Mouse (Mus musculus): ENCODE data around the gene Ankrd52. TPM values are rescaled to one million over a fixed set of nuclear protein-coding genes. Genes with fewer than 3 reads are reported as not detected.

Gene Ankrd52
- total RNA-seq, 1 experiment from 2014 or later: 8.9 TPM

DNA sequence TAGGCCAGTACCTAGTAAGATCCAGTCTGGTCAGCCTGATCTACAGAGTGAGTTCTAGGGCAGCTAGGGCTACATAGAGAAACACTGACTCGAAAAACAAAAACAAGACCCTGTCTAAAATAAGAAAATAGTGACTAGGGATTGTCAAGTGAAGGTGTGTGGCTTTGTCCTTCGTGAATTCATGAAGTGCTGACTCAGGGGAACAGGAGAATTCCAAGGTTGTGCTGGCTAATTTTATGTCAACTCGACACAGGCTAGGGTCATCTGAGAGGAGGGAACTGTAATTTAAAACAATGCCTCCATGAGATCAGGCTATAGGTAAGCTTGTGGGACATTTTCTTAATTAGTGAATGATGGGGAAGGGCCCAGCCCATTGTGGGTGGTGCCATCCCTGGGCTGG, 77.6 kb downstream of the Ankrd52 start:
- no peak for ATAC-seq (replicated peaks in 1 of 2; ENCODE audit: insufficient read depth in 1 of 2, low FRiP score in 2 of 2, low TSS enrichment in 1 of 2, low read depth in 1 of 2, poor library complexity in 2 of 2, severe bottlenecking in 2 of 2)

DNA sequence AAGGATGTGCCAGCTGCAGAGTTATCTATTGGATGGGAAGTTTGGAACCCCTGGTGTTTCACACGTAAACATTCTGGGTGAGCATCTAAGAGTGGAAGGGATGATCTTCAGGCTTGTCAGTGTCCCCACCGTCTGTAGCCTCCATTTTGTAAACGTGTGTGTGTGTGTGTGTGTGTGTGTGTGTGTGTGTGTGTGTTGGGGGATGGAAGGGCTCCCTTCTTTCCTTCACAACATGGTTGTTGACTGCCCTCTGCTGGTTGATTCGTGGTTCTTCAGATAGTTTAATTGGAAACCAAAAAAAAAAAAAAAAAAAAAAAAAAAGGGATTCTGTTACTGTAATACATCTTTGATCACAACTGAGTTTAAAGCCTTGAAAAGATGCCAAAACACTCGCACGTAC, 78.4 kb downstream of the Ankrd52 start:
- ATAC-seq (replicated peaks in 1 of 2; ENCODE audit: insufficient read depth in 1 of 2, low FRiP score in 2 of 2, low TSS enrichment in 1 of 2, low read depth in 1 of 2, poor library complexity in 2 of 2, severe bottlenecking in 2 of 2): peak; percentile 29 to 37; a peak in 1 of 4 replicates

- ATAC-seq (replicated peaks in 1 of 2; ENCODE audit: insufficient read depth in 1 of 2, low FRiP score in 2 of 2, low TSS enrichment in 1 of 2, low read depth in 1 of 2, poor library complexity in 2 of 2, severe bottlenecking in 2 of 2): no peak
Observed at GRCm38 (mm10) chr10:128457676-128458075, 80.8 kb downstream of the Ankrd52 start.

Other genes with a start within 250 kb of the Ankrd52 start
- 6.9 and 9.3 TPM in 2 replicates for gene Rbms2, start 196.8 kb upstream of the Ankrd52 start, total RNA-seq (2017)
- 0.38 and 0.79 TPM in 2 replicates for gene Gls2, start 182.7 kb upstream of the Ankrd52 start, total RNA-seq (2017)
- gene Spryd4, start 165.3 kb upstream of the Ankrd52 start, total RNA-seq (2017): 10.3 and 11.9 TPM in 2 replicates
- 0.69 TPM in 1 of 2 replicates, not detected in the other for gene Mip, start 151.3 kb upstream of the Ankrd52 start, total RNA-seq (2017)
- gene Timeless, start 145.1 kb upstream of the Ankrd52 start, total RNA-seq (2017): 52.8 and 60.3 TPM in 2 replicates
- 0.19 TPM in 1 of 2 replicates, not detected in the other for gene Apon, start 123.0 kb upstream of the Ankrd52 start, total RNA-seq (2017)
- not detected in 2 replicates for gene Apof, start 108.4 kb upstream of the Ankrd52 start, total RNA-seq (2017)
- 12.3 and 18.1 TPM in 2 replicates for gene Stat2, start 106.6 kb upstream of the Ankrd52 start, total RNA-seq (2017)
- 1.1 TPM in 1 of 2 replicates, not detected in the other for gene Il23a, start 78.4 kb upstream of the Ankrd52 start, total RNA-seq (2017)
- 12.7 and 16.9 TPM in 2 replicates for gene Pan2, start 73.8 kb upstream of the Ankrd52 start, total RNA-seq (2017)
- 106 and 135 TPM in 2 replicates for gene Cnpy2, start 54.7 kb upstream of the Ankrd52 start, total RNA-seq (2017)
- gene Cs, start 39.4 kb upstream of the Ankrd52 start, total RNA-seq (2017): 69.8 and 79.5 TPM in 2 replicates
- gene Coq10a, start 8.1 kb upstream of the Ankrd52 start, total RNA-seq (2017): 8.1 and 8.7 TPM in 2 replicates
- gene Slc39a5, start 24.1 kb downstream of the Ankrd52 start, total RNA-seq (2017): not detected in 2 replicates
- 57.0 and 106 TPM in 2 replicates for gene Nabp2, start 34.4 kb downstream of the Ankrd52 start, total RNA-seq (2017)
- 18.4 and 20.7 TPM in 2 replicates for gene Rnf41, start 34.5 kb downstream of the Ankrd52 start, total RNA-seq (2017)
- gene Smarcc2, start 82.1 kb downstream of the Ankrd52 start, total RNA-seq (2017): 83.2 and 92.7 TPM in 2 replicates
- gene Myl6, start 117.0 kb downstream of the Ankrd52 start, total RNA-seq (2017): 988 and 1,295 TPM in 2 replicates
- 1.3 and 3.9 TPM in 2 replicates for gene Myl6b, start 121.6 kb downstream of the Ankrd52 start, total RNA-seq (2017)
- gene Esyt1, start 148.8 kb downstream of the Ankrd52 start, total RNA-seq (2017): 70.7 and 75.9 TPM in 2 replicates
- 13.9 and 16.3 TPM in 2 replicates for gene Zc3h10, start 170.7 kb downstream of the Ankrd52 start, total RNA-seq (2017)
- gene Rpl41, start 172.2 kb downstream of the Ankrd52 start, total RNA-seq (2017): 2,366 and 3,073 TPM in 2 replicates
- 225 and 337 TPM in 2 replicates for gene Pa2g4, start 188.9 kb downstream of the Ankrd52 start, total RNA-seq (2017)
- 0.99 and 1.8 TPM in 2 replicates for gene Erbb3, start 212.5 kb downstream of the Ankrd52 start, total RNA-seq (2017)
- 1,013 and 1,172 TPM in 2 replicates for gene Rps26, start 249.6 kb downstream of the Ankrd52 start, total RNA-seq (2017)